Mouse (Mus musculus) thymus, adult 2 months (tissue): ENCODE results near the gene Abcc3.

ENCODE experiments used
- CTCF ChIP-seq: fragments of 200-500 bp; IDR thresholded peaks from 2 replicates; pipeline ENCODE4 v1.5.1; 2012; ENCODE audit warnings: mild to moderate bottlenecking, control low read depth, low read length, moderate library complexity, borderline replicate concordance; ENCODE audit not compliant: control insufficient read depth, poor library complexity, insufficient read depth; ENCODE audit errors: extremely low read depth
- POLR2A ChIP-seq: fragments of 200-500 bp; IDR thresholded peaks from 2 replicates; pipeline ENCODE4 v1.6.1; 2012; ENCODE audit warnings: mild to moderate bottlenecking, low read length, control low read depth, moderate library complexity; ENCODE audit not compliant: control insufficient read depth, poor library complexity, insufficient read depth; ENCODE audit errors: extremely low read depth

DNA sequence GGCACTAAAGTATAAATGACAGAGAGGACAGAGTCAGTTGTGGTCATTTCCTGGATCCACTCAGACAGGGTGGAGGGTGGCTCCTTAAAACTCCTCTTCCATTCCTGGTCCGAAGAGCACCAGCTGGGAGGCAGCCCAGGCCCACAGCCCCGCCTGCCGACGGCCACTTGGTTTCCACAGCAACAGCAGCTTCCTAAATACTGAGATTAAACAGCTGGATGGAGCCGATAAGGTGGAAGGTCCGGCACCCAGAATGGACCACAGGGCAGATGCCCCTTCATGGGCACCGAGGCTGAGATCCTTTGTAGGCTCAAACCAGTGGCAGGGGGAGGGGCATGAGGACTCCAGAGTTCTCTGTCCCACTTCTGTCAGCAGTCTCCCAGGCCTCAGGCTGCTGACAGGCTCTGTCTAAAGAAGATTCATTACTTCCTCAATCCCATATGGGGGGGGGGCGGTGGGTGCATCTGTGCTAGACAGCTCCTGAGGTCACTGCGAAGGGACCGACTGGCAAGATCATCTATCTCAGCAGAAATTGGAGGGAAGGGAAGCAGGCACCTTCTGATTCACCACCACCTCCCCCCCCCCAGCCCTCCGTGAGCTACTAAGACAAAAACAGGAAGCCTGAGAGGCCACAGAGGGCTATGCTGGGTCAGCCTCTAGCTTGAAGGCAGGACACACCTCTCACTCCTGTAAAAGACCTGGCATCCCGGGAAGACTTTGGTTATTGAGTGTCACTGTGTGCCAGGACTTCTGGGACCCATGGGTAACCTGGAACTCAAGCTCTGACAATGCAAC is 6.6 kb downstream of the Abcc3 start:
- no peak for TF ChIP-seq POLR2A
- TF ChIP-seq CTCF = no peak
